Mouse (Mus musculus): ENCODE data around the gene Sfr1. TPM values are rescaled to one million over a fixed set of nuclear protein-coding genes. Genes with fewer than 3 reads are reported as not detected.
A peak's percentile ranks its signal among the peaks of the same experiment; 100 is the strongest.

The Sfr1 gene
- polyA plus RNA-seq, 1 experiment from 2014 or later = 274 TPM

- no peak overlapping the region for H3K4me2 ChIP-seq (ENCODE audit: low read length)
- H3K9me3 ChIP-seq (ENCODE audit: control insufficient read depth, low read length) = no peaks in the 10 kb centered on the region; the same call in 1 of the 2 replicates
- no peak overlapping the region for H3K27ac ChIP-seq (ENCODE audit: low read depth)
- H3K9ac ChIP-seq (ENCODE audit: low read length) = no peak overlapping the region
- peaks cover 10% of the 10 kb centered on the region; the same call in 1 of the 2 replicates for H3K4me1 ChIP-seq (replicated peaks; ENCODE audit: control insufficient read depth, insufficient read depth, low read length)
- no peak for DNase-seq (ENCODE audit: low spot score)
- no peak overlapping the region for H3K4me3 ChIP-seq (ENCODE audit: low read depth, low read length)
- H3K36me3 ChIP-seq (ENCODE audit: control insufficient read depth, insufficient read depth, low read length) = no peaks in the 10 kb centered on the region
- WGBS = 84% methylated on average over 8 of the region's 8 CpGs
- H3K27me3 ChIP-seq (replicated peaks; ENCODE audit: control insufficient read depth, insufficient read depth, low read length) = no peaks in the 10 kb centered on the region
- no peak for ATAC-seq (replicated peaks; ENCODE audit: low FRiP score, low TSS enrichment, low read depth)
Measured at GRCm38 (mm10) chr19:47700509-47700908, 31.0 kb upstream of the Sfr1 start.

- 56% methylated on average over 13 of the region's 13 CpGs for WGBS
- no peak overlapping the region for H3K4me3 ChIP-seq (ENCODE audit: low read depth, low read length)
- no peaks in the 10 kb centered on the region for H3K27me3 ChIP-seq (replicated peaks; ENCODE audit: control insufficient read depth, insufficient read depth, low read length)
- H3K9ac ChIP-seq (ENCODE audit: low read length) = no peak overlapping the region
- no peaks in the 10 kb centered on the region; the same call in 1 of the 2 replicates for H3K9me3 ChIP-seq (ENCODE audit: control insufficient read depth, low read length)
- DNase-seq (ENCODE audit: low spot score) = no peak
- ATAC-seq (replicated peaks; ENCODE audit: low FRiP score, low TSS enrichment, low read depth) = peak; percentile 47
- no peak overlapping the region for H3K4me2 ChIP-seq (ENCODE audit: low read length)
- peaks cover 7% of the 10 kb centered on the region; the same call in 1 of the 2 replicates for H3K4me1 ChIP-seq (replicated peaks; ENCODE audit: control insufficient read depth, insufficient read depth, low read length)
- H3K27ac ChIP-seq (ENCODE audit: low read depth) = no peak overlapping the region
- no peaks in the 10 kb centered on the region for H3K36me3 ChIP-seq (ENCODE audit: control insufficient read depth, insufficient read depth, low read length)
Measured at GRCm38 (mm10) chr19:47705080-47705771, 26.3 kb upstream of the Sfr1 start.

- Histone ChIP-seq H3K9ac (ENCODE audit: low read length) (no peak overlapping the region), H3K4me1 (replicated peaks; ENCODE audit: control insufficient read depth, insufficient read depth, low read length) (peaks cover 7% of the 10 kb centered on the region; the same call in 1 of the 2 replicates), H3K4me3 (ENCODE audit: low read depth, low read length) (no peak overlapping the region), H3K36me3 (ENCODE audit: control insufficient read depth, insufficient read depth, low read length) (no peaks in the 10 kb centered on the region), H3K4me2 (ENCODE audit: low read length) (no peak overlapping the region), H3K9me3 (ENCODE audit: control insufficient read depth, low read length) (no peaks in the 10 kb centered on the region; the same call in 1 of the 2 replicates), H3K27ac (ENCODE audit: low read depth) (no peak overlapping the region), H3K27me3 (replicated peaks; ENCODE audit: control insufficient read depth, insufficient read depth, low read length) (no peaks in the 10 kb centered on the region)
- ATAC-seq (replicated peaks; ENCODE audit: low FRiP score, low TSS enrichment, low read depth) = no peak
- DNase-seq (ENCODE audit: low spot score) = no peak
- 94% methylated on average over 8 of the region's 8 CpGs for WGBS
Measured at GRCm38 (mm10) chr19:47705772-47706309, 25.6 kb upstream of the Sfr1 start.

GRCm38 (mm10) chr19:47710376-47710775 is 21.1 kb upstream of the Sfr1 start:
- Histone ChIP-seq H3K4me1 (replicated peaks; ENCODE audit: control insufficient read depth, insufficient read depth, low read length) (0 out of 2 replicates have a peak, but pooled peaks cover under 1% of the 10 kb centered on the region), H3K27me3 (replicated peaks; ENCODE audit: control insufficient read depth, insufficient read depth, low read length) (no peaks in the 10 kb centered on the region), H3K36me3 (ENCODE audit: control insufficient read depth, insufficient read depth, low read length) (no peaks in the 10 kb centered on the region)

GRCm38 (mm10) chr19:47713457-47713856 is 18.0 kb upstream of the Sfr1 start:
- ATAC-seq (replicated peaks; ENCODE audit: low FRiP score, low TSS enrichment, low read depth) = no peak
- no peak overlapping the region for H3K4me2 ChIP-seq (ENCODE audit: low read length)
- H3K27ac ChIP-seq (ENCODE audit: low read depth) = peak overlapping the region; percentile 14; the same call in 1 of the 2 replicates
- DNase-seq (ENCODE audit: low spot score) = no peak
- no peak overlapping the region for H3K9ac ChIP-seq (ENCODE audit: low read length)
- no peaks in the 10 kb centered on the region for H3K9me3 ChIP-seq (ENCODE audit: control insufficient read depth, low read length)
- H3K4me3 ChIP-seq (ENCODE audit: low read depth, low read length) = no peak overlapping the region
- H3K36me3 ChIP-seq (ENCODE audit: control insufficient read depth, insufficient read depth, low read length) = no peaks in the 10 kb centered on the region
- no peaks in the 10 kb centered on the region for H3K27me3 ChIP-seq (replicated peaks; ENCODE audit: control insufficient read depth, insufficient read depth, low read length)
- no peaks in the 10 kb centered on the region for H3K4me1 ChIP-seq (replicated peaks; ENCODE audit: control insufficient read depth, insufficient read depth, low read length)
- 68% methylated on average over 9 of the region's 9 CpGs for WGBS

More at GRCm38 (mm10) chr19:47710376-47710775, 21.1 kb upstream of the Sfr1 start:
- Histone ChIP-seq H3K4me2 (ENCODE audit: low read length) (no peak overlapping the region), H3K9me3 (ENCODE audit: control insufficient read depth, low read length) (no peaks in the 10 kb centered on the region), H3K27ac (ENCODE audit: low read depth) (no peak overlapping the region), H3K4me3 (ENCODE audit: low read depth, low read length) (no peak overlapping the region), H3K9ac (ENCODE audit: low read length) (no peak overlapping the region)
- no peak for DNase-seq (ENCODE audit: low spot score)
- WGBS = 79% methylated on average over 4 of the region's 4 CpGs
- ATAC-seq (replicated peaks; ENCODE audit: low FRiP score, low TSS enrichment, low read depth) = no peak

GRCm38 (mm10) chr19:47716144-47716543 is 15.3 kb upstream of the Sfr1 start:
- H3K27ac ChIP-seq (ENCODE audit: low read depth) = no peak overlapping the region
- H3K9ac ChIP-seq (ENCODE audit: low read length) = no peak overlapping the region
- no peaks in the 10 kb centered on the region for H3K9me3 ChIP-seq (ENCODE audit: control insufficient read depth, low read length)
- no peak overlapping the region for H3K4me3 ChIP-seq (ENCODE audit: low read depth, low read length)
- H3K4me2 ChIP-seq (ENCODE audit: low read length) = no peak overlapping the region
- no peak for ATAC-seq (replicated peaks; ENCODE audit: low FRiP score, low TSS enrichment, low read depth)
- no peaks in the 10 kb centered on the region for H3K4me1 ChIP-seq (replicated peaks; ENCODE audit: control insufficient read depth, insufficient read depth, low read length)
- WGBS = 59% methylated on average over 2 of the region's 2 CpGs
- no peaks in the 10 kb centered on the region for H3K27me3 ChIP-seq (replicated peaks; ENCODE audit: control insufficient read depth, insufficient read depth, low read length)
- no peaks in the 10 kb centered on the region for H3K36me3 ChIP-seq (ENCODE audit: control insufficient read depth, insufficient read depth, low read length)
- DNase-seq (ENCODE audit: low spot score) = no peak

GRCm38 (mm10) chr19:47719147-47719546 is 12.3 kb upstream of the Sfr1 start:
- no peaks in the 10 kb centered on the region for H3K9me3 ChIP-seq (ENCODE audit: control insufficient read depth, low read length)
- WGBS = 88% methylated on average over 3 of the region's 3 CpGs
- no peak overlapping the region for H3K4me2 ChIP-seq (ENCODE audit: low read length)
- H3K4me1 ChIP-seq (replicated peaks; ENCODE audit: control insufficient read depth, insufficient read depth, low read length) = peaks cover 8% of the 10 kb centered on the region; the same call in 1 of the 2 replicates
- DNase-seq (ENCODE audit: low spot score) (no peak), ATAC-seq (replicated peaks; ENCODE audit: low FRiP score, low TSS enrichment, low read depth) (no peak)
- H3K9ac ChIP-seq (ENCODE audit: low read length) = no peak overlapping the region
- H3K4me3 ChIP-seq (ENCODE audit: low read depth, low read length) = no peak overlapping the region
- H3K36me3 ChIP-seq (ENCODE audit: control insufficient read depth, insufficient read depth, low read length) = no peaks in the 10 kb centered on the region
- no peak overlapping the region for H3K27ac ChIP-seq (ENCODE audit: low read depth)
- no peaks in the 10 kb centered on the region for H3K27me3 ChIP-seq (replicated peaks; ENCODE audit: control insufficient read depth, insufficient read depth, low read length)

GRCm38 (mm10) chr19:47722471-47722870 is 9.0 kb upstream of the Sfr1 start:
- 23% methylated on average over 6 of the region's 6 CpGs for WGBS
- ATAC-seq (replicated peaks; ENCODE audit: low FRiP score, low TSS enrichment, low read depth) = no peak

More at GRCm38 (mm10) chr19:47722471-47722870, 9.0 kb upstream of the Sfr1 start:
- Histone ChIP-seq H3K27me3 (replicated peaks; ENCODE audit: control insufficient read depth, insufficient read depth, low read length) (no peaks in the 10 kb centered on the region), H3K4me2 (ENCODE audit: low read length) (no peak overlapping the region), H3K4me1 (replicated peaks; ENCODE audit: control insufficient read depth, insufficient read depth, low read length) (peaks cover 8% of the 10 kb centered on the region; the same call in 1 of the 2 replicates), H3K9ac (ENCODE audit: low read length) (no peak overlapping the region), H3K27ac (ENCODE audit: low read depth) (no peak overlapping the region), H3K36me3 (ENCODE audit: control insufficient read depth, insufficient read depth, low read length) (no peaks in the 10 kb centered on the region), H3K4me3 (ENCODE audit: low read depth, low read length) (no peak overlapping the region), H3K9me3 (ENCODE audit: control insufficient read depth, low read length) (no peaks in the 10 kb centered on the region)
- DNase-seq (ENCODE audit: low spot score) = no peak
